Mouse (Mus musculus) monocyte, adult 59 days (primary cell): ENCODE results near the gene Prickle3. TPM values are rescaled to one million over a fixed set of nuclear protein-coding genes. Genes with fewer than 3 reads are reported as not detected.

Source experiments
- total RNA-seq, 2 experiments: library from RNA; stranded (reverse); gene quantifications; one replicate each; pipeline ENCODE4 v1.2.4; 2023

Prickle3 gene
- total RNA-seq: 10 to 100 TPM; 22.3 to 26.5 TPM

GRCm38 (mm10) chrX:7657221-7657639, at the start of gene Prickle3:
TSS of gene Prickle3 (plus strand) at chrX:7657260.

GRCm38 (mm10) chrX:7638401-7639091, 18.5 kb upstream of the Prickle3 start, which contains the start of gene Syp:
TSS of gene Syp (plus strand) at chrX:7638471.

GRCm38 (mm10) chrX:7670921-7671623, 14.0 kb downstream of the Prickle3 start, which contains the start of gene Plp2:
TSS of gene Plp2 (minus strand) at chrX:7671390.

GRCm38 (mm10) chrX:7680864-7681263, 23.8 kb downstream of the Prickle3 start, which contains the start of gene Magix:
TSS of gene Magix (minus strand) at chrX:7681251.

GRCm38 (mm10) chrX:7696954-7697381, 39.9 kb downstream of the Prickle3 start, which contains the start of gene Gpkow:
TSS of gene Gpkow (plus strand) at chrX:7697131.

GRCm38 (mm10) chrX:7714135-7714899, 57.3 kb downstream of the Prickle3 start, which contains the start of gene Wdr45:
TSS of gene Wdr45 (plus strand) at chrX:7714333.

Other genes with a start within 250 kb of the Prickle3 start
- gene Foxp3, start 83.6 kb upstream of the Prickle3 start, total RNA-seq: not detected
- 1 to 10 TPM; 1.6 to 2.0 TPM for gene Ppp1r3f, start 83.0 kb upstream of the Prickle3 start, total RNA-seq
- 10 to 100 TPM; 23.4 to 28.8 TPM for gene Ccdc22, start 51.7 kb upstream of the Prickle3 start, total RNA-seq
- under 1 TPM; 0.47 to 0.49 TPM for gene Cacna1f, start 50.2 kb upstream of the Prickle3 start, total RNA-seq
- gene Syp, start 18.8 kb upstream of the Prickle3 start, total RNA-seq: 1 to 10 TPM in 1 of 2 experiments, not detected in 1; 1.0 TPM
- gene Plp2, start 14.1 kb downstream of the Prickle3 start, total RNA-seq: 10 to 100 TPM; 78.2 to 91.8 TPM
- gene Magix, start 24.0 kb downstream of the Prickle3 start, total RNA-seq: not detected
- gene Gpkow, start 39.9 kb downstream of the Prickle3 start, total RNA-seq: 10 to 100 TPM; 38.6 to 45.8 TPM
- 10 to 100 TPM; 42.0 to 42.8 TPM for gene Wdr45, start 57.1 kb downstream of the Prickle3 start, total RNA-seq
- not detected for gene Gm45208, start 65.0 kb downstream of the Prickle3 start, total RNA-seq
- gene Praf2, start 71.2 kb downstream of the Prickle3 start, total RNA-seq: 10 to 100 TPM in 1 of 2 experiments, 1 to 10 TPM in 1; 8.2 to 10.6 TPM
- gene Ccdc120, start 93.6 kb downstream of the Prickle3 start, total RNA-seq: not detected
- 100 to 1,000 TPM; 109 to 115 TPM for gene Tfe3, start 105.3 kb downstream of the Prickle3 start, total RNA-seq
- gene Gripap1, start 132.5 kb downstream of the Prickle3 start, total RNA-seq: 100 to 1,000 TPM; 114 to 122 TPM
- 1 to 10 TPM; 2.0 to 5.9 TPM for gene Kcnd1, start 165.0 kb downstream of the Prickle3 start, total RNA-seq
- gene Otud5, start 184.1 kb downstream of the Prickle3 start, total RNA-seq: 100 to 1,000 TPM; 147 to 152 TPM
- gene Pim2, start 221.0 kb downstream of the Prickle3 start, total RNA-seq: 1 to 10 TPM; 7.1 to 7.2 TPM
- gene Slc35a2, start 226.8 kb downstream of the Prickle3 start, total RNA-seq: 10 to 100 TPM; 30.2 to 34.2 TPM
- 10 to 100 TPM; 40.6 to 46.7 TPM for gene Pqbp1, start 242.0 kb downstream of the Prickle3 start, total RNA-seq
- gene Timm17b, start 242.1 kb downstream of the Prickle3 start, total RNA-seq: 10 to 100 TPM; 28.4 to 31.2 TPM